Mouse (Mus musculus): ENCODE data around the gene Pde10a. TPM values are rescaled to one million over a fixed set of nuclear protein-coding genes. Genes with fewer than 3 reads are reported as not detected.

Pde10a gene
- total RNA-seq, 2 experiments from 2014 or later: 0.36 TPM; not detected in 1

DNA sequence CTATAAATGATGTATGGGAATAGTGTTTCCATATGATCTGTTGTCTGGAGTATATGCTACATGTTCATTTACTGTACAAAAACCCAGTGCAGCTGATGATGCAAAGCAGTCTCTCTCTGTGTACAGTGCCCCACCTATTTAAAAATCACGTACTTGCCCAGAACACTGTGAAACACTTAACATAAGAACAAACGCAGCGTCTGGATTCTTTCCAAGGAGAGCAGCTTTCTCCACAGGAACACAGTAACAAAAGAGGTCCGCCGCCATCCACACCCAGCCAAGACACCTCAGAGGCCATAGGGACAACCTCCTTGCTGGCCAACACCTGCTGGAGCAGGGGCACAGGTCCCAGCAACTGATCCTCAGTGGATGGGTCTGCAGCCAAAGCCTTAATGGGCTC lies 460.5 kb downstream of the Pde10a start:
- no peak for ATAC-seq (replicated peaks; ENCODE audit: poor library complexity, severe bottlenecking)

DNA sequence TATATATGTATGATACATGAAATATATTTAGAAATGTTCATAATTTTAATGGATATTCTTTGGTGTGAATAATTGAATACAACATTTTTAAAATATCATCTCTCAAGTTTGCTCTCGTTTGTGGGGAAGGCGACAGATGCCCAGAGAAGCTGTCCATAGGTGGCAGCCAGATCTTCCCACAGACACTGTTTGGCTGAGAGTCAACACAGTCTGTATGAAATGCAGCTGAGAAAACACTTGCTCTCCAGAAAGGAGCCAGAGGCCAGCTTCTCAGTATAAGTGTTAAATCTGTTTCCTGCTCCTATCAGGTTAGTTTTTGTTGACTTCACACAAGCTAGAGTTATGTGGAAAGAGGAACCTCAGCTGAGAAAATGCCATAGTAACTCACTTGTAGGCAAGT lies 461.4 kb downstream of the Pde10a start:
- ATAC-seq (replicated peaks; ENCODE audit: poor library complexity, severe bottlenecking): no peak

DNA sequence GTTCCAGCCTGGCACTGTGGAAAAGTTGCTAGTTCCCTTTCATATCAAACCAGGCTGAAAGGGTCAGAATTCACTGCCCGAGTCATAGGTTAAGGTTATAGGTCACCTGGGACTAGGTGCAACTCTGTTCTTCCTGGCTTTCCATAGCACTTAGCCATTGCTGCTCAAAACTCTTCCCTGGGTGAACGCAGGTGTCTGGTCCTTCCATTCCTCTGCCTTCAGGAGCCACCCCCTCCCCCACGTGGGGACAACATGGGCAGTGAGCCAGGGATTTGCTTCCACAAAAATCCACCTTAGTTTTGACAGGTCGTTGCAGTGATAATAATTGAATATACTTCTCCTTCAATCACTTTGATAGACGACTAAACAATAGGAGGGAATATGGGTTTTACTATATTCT lies 462.2 kb downstream of the Pde10a start:
- no peak for ATAC-seq (replicated peaks; ENCODE audit: poor library complexity, severe bottlenecking)

GRCm38 (mm10) chr17:8988119-8988807 lies 463.1 kb downstream of the Pde10a start, which contains the start of gene 1700010I14Rik:
Gene 1700010I14Rik, plus strand, starts transcription at chr17:8988333.
- peak; percentile 94 for ATAC-seq (replicated peaks; ENCODE audit: poor library complexity, severe bottlenecking)

GRCm38 (mm10) chr17:8991160-8991559 lies 466.0 kb downstream of the Pde10a start:
- ATAC-seq (replicated peaks; ENCODE audit: poor library complexity, severe bottlenecking): peak; percentile 38; the same call in 1 of the 2 replicates

DNA sequence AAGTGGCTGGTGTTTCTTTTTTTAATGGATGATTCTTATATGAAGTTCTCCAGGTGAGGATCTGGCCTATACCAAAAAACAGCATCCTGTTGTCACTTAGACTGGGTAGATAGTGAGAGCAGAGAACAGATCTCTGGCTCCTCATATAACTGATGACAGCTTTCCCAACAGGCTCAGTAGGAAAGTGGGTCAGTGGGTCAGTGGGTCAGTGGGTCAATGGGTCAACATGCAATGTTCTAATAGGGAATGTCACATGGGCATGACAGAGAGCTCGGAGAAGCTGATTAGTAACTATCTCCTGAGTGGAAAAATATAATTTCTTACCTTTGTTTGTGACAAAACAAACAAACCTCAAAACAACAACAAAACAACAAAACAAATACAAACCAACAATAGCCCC lies 470.2 kb downstream of the Pde10a start:
- ATAC-seq (replicated peaks; ENCODE audit: poor library complexity, severe bottlenecking): no peak

DNA sequence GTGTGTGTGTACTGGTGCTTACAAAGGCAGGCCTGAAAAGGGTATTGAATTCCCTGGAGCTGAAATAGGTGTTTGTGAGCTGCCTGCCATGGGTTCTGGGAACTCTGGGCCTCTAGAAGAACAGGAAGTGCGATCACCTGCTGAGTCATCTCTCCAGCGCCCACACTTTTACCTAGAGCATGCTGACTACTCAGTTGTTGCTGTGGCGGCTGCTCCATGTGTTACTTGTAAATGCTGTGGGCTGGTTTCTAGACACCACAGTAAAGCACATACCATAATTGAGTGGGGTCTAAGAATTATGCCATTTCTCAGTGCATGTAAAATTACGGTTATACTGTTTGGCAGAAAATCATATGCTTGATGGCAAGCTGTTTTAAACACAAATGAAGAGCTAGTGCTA lies 477.3 kb downstream of the Pde10a start:
- ATAC-seq (replicated peaks; ENCODE audit: poor library complexity, severe bottlenecking): peak; percentile 42; the same call in 1 of the 2 replicates

GRCm38 (mm10) chr17:9004516-9004915 lies 479.3 kb downstream of the Pde10a start:
- ATAC-seq (replicated peaks; ENCODE audit: poor library complexity, severe bottlenecking): no peak

DNA sequence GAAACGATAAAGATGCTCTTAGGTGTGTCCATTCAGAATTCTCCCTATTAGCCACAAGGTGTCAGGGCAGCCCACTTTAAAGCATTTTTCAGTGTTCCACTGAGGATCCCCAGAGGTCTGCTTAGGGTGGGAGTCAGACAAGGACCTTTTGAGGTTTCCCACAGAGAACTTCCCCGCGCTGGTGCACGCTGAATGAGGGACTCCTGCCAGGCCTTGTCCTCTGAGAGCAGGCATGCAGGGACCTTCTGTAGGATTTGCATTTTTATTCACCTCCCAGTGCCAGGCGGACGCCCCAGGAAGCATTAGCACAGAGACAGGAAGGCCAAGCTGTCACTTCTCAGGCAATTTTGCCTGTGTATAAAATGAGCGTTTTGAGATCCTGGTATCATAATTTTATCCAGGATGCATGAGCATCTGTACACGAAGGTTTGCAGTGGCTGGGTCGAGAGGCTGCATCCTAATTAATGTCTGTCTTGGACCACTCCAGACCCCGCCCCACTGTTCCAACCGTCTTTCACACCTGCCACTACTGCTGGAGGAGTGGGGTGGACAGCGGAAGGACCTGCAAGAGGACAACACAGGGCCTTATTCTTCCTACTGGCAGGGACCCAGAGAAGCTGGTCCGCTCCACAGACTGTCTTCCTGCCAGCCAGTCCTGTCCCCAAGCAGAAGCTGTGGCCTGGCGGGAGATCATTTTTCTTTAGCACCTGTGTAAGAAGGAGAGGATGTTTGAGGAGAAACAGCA lies 498.2 kb downstream of the Pde10a start:
- ATAC-seq (replicated peaks; ENCODE audit: poor library complexity, severe bottlenecking): no peak

- no peak for ATAC-seq (replicated peaks; ENCODE audit: poor library complexity, severe bottlenecking)
Observed at GRCm38 (mm10) chr17:9030181-9030580, 505.0 kb downstream of the Pde10a start.

DNA sequence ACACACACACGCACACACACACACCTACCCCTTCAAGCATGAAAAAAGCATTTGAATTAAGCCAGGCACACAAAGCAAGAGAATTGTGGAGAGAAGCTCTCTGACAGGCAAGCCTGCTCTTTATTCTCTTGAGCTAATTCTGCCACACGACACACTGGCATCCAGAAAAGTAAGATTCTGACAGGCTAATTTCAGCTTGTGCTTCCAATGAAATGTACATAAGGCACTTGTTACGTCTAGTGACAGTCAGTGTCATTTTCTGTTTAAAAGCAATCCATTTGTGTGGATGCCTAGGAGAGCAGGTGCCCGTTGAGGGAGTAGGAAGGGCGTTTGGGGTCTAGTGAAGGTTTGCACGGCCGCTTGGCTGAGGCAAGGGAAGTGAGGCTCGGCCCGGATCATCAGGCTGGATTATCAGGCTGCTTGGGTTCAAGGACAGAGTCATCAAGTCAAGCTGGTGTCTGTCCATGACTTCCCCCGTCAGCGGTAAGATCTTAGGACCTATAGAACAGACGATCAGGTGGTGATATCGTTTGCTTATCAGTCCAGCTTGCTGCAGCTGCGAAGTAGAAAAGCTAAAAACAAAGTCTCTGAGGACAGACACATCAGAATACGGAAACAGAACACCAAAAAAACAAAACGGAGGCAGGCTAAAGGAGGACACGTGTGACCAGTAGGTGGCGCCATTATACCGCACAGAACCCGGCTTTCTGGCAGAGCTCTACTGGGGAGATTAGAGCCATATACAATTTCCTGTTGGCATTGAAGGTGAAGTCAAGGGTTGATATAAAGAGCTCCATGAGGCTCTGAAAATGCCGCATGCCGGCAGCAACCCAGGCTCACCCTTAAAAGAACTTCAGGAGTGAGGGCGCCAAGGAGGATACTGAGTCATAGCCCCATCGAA lies 506.3 kb downstream of the Pde10a start:
- peak; percentile 83 for ATAC-seq (replicated peaks; ENCODE audit: poor library complexity, severe bottlenecking)

DNA sequence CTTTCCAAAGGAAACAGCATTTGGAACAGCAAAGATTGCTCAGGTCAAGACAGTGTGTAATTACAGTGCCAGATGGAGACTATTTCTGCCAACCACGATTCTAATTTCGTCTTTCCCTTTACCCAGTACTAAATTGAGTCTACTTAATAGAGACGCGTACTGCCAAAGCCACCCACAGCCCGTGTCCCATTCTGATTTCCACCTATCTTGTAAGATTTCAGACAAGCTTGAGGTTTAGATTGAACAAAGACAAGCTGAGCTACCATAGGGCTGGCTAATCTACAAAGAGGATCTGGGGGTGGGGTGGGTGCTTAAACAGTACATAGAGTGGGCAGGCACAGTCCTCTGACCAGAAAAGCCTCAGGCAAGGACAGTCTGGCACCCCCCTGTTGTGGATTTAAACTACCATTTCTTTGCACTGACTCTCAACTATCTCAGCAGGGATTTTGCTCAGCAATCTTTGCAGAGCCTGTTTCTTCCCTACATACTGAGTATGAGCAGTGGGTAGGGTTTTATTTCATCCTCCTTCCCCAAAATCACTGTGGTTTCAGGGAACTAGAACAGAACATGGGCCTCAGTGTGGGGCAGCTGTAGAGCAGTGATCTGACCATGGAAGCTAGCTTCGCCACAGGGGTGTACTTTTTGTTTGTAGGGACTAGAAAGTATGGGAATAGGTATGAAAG lies 507.3 kb downstream of the Pde10a start:
- no peak for ATAC-seq (replicated peaks; ENCODE audit: poor library complexity, severe bottlenecking)

GRCm38 (mm10) chr17:9033511-9033910 lies 508.3 kb downstream of the Pde10a start:
- ATAC-seq (replicated peaks; ENCODE audit: poor library complexity, severe bottlenecking): no peak

- no peak for ATAC-seq (replicated peaks; ENCODE audit: poor library complexity, severe bottlenecking)
Observed at GRCm38 (mm10) chr17:9035561-9036348, 510.6 kb downstream of the Pde10a start.

Other genes starting within 250 kb of the Pde10a start
- gene Mpc1, start 242.5 kb upstream of the Pde10a start, total RNA-seq (2014; fragmentation: Nextera tagmentation): 153 and 168 TPM in 2 replicates
- 161 and 207 TPM in 2 replicates for gene Mpc1, start 242.5 kb upstream of the Pde10a start, total RNA-seq (2017)
- gene Sft2d1, start 214.3 kb upstream of the Pde10a start, total RNA-seq (2014; fragmentation: Nextera tagmentation): 84.0 and 86.0 TPM in 2 replicates
- gene Sft2d1, start 214.3 kb upstream of the Pde10a start, total RNA-seq (2017): 32.9 and 33.3 TPM in 2 replicates
- gene Prr18, start 187.9 kb upstream of the Pde10a start, total RNA-seq (2014; fragmentation: Nextera tagmentation): not detected in 2 replicates
- gene Prr18, start 187.9 kb upstream of the Pde10a start, total RNA-seq (2017): not detected in 2 replicates
- gene T2, start 169.4 kb upstream of the Pde10a start, total RNA-seq (2014; fragmentation: Nextera tagmentation): not detected in 2 replicates
- gene T2, start 169.4 kb upstream of the Pde10a start, total RNA-seq (2017): not detected in 2 replicates
- not detected in 2 replicates for gene T, start 90.9 kb upstream of the Pde10a start, total RNA-seq (2014; fragmentation: Nextera tagmentation)
- not detected in 2 replicates for gene T, start 90.9 kb upstream of the Pde10a start, total RNA-seq (2017)
- gene Gm17087, start 41.6 kb downstream of the Pde10a start, total RNA-seq (2014; fragmentation: Nextera tagmentation): not detected in 2 replicates
- gene Gm17087, start 41.6 kb downstream of the Pde10a start, total RNA-seq (2017): not detected in 2 replicates

Measured in granulocyte monocyte progenitor cell, adult 5-6 weeks (primary cell).